Mouse (Mus musculus): ENCODE results near the gene Fads1.

Fads1 gene

GRCm38 (mm10) chr19:10210885-10211284 lies 28.2 kb downstream of the Fads1 start:
- DNase-seq (ENCODE audit: low read depth, low spot score), result no peak

GRCm38 (mm10) chr19:10213796-10214471 lies 31.2 kb downstream of the Fads1 start:
- DNase-seq (ENCODE audit: low read depth, low spot score), result no peak

- no peak for DNase-seq (ENCODE audit: low read depth, low spot score)
These were observed 33.4 kb downstream of the Fads1 start for GRCm38 (mm10) chr19:10216101-10216500.

GRCm38 (mm10) chr19:10219108-10219507 lies 36.4 kb downstream of the Fads1 start:
- DNase-seq (ENCODE audit: low read depth, low spot score), result peak; percentile 40

GRCm38 (mm10) chr19:10219593-10219992 lies 36.9 kb downstream of the Fads1 start:
- DNase-seq (ENCODE audit: low read depth, low spot score), result no peak

DNA sequence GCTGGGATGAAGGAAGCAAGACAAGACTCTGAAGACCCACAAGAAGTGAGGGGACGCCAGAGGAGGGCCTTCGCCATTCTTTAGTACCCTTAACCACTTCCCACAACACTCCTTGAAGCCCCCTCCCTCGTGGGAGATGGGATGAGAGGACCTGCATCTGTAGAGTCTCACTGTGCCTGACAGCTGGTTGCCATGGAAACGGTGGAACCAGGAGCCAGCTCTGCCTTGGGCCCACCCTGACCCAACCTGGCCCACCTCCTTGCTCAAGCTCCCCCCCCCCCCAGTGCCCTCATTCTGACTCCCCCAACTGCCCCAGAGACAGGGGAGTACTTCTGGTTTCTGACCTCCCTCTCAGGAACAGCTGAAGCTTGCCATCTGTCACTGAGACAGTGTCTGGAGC lies 38.9 kb downstream of the Fads1 start:
- DNase-seq (ENCODE audit: low read depth, low spot score), result no peak

DNA sequence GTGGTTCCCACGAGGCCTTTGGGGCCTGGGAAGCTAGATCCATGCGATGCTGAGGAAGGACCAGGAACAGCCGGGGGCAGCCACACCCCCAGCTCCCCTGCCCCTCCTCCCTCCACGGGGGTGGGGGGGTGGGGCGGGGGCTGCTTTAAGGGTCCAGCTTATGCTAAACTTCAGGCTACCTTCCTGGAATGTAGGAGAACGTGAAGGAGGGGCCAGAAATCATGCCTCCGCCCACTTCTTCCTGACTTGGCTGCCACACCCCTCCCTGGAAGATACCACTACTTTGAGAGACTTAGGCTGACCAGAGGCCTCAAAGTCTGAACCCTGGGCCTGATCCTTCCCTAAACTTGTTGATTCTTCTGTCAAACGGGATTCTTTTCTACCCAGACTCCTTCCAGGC lies 40.0 kb downstream of the Fads1 start:
- DNase-seq (ENCODE audit: low read depth, low spot score), result no peak

DNA sequence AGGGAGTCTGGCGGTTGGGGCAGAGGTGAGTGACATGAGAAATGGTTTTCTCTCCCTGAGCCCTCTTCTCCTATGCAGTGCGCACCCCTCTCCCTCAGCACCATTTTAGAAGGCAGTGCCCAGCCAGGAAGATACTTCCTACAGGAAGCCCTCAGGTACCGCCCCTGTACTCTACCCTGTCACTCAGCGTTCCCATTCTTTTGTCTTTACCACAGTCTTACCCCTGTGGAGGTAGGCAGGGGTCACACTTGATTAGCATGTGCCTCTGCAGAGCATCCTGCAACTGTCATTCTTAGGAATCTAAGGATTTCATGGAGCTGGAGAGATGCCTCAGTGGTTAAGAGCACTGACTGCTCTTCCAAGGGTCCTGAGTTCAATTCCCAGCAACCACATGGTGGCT lies 40.9 kb downstream of the Fads1 start:
- no peak for DNase-seq (ENCODE audit: low read depth, low spot score)

DNA sequence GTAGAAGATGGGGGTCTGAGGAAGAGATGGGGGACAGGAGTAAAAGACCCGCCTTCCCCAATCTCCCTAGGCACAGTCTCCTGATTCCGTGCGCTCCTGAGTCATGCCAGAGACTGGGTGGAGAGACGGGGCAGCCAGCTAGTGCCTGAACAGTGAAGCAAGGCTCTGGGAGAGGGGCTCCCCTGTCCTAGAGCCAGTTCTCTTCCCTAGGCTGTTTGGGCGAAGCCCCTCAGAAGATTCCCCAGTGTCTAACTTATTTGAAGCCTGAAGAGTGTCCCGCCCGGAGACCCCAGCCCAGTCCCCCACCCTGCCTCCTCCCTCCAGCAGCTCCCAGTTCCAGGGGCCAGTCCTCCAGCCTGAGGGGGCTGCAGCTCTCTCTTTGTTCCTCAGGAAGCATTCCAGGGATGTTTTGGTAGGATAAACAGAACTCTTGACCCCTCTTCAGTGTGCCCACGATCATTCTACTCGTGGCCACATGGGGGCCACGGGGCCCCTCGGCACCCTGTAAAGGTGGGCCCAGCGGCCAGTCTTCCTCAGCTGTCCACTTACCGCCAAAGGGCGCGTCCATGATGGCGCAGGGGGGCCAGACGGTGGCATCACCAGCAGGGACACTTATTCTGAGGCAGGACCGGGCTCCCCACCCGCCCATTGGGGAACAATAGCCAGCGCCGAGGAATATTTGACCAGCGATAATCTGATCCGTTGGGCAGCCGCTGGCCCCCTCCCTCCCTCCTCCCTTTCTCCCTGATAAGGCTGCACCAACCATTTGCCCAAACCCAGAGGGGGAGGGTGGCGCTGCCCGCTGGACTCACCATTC lies 42.2 kb downstream of the Fads1 start:
- DNase-seq (ENCODE audit: low read depth, low spot score), result no peak

DNA sequence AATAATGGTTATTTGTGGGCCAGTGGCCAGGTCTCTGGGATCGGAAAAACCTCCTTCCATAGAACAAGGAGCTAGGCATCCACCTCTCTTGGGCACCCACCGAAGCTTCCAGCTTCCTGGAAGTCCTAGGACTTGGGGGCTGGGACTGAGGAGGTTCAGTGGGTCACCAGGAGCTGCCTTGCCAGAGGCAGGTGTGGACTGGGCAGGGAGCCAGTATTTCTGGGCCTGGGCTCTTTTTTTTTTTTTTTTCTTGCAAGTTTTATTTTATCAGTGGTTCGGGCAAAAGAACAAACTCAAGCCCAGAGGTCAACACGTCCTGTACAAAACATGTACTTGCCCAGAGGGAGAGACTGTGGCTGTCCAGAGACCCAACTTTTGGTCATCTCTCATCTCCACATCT lies 43.1 kb downstream of the Fads1 start:
- no peak for DNase-seq (ENCODE audit: low read depth, low spot score)

DNA sequence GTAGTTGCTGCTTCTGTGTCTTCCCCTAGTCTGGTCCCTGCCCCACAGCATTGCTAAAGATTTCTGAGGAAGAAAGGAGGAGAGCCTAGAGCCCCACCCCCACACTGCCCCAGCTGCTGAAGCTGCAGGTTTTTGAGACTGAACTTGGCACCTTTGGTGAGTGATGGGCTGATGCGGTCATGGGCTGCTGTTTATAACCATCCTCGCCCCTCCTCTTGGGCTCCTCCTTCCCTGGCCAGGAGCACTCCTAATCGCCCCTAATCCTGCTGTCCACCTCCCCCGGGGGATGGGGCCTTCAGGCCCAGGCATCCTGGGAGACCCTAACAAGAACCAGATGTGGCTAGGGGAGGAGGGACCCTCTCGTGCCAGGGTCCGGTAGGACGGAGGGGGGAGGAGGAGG lies 48.3 kb downstream of the Fads1 start:
- no peak for DNase-seq (ENCODE audit: low read depth, low spot score)

DNA sequence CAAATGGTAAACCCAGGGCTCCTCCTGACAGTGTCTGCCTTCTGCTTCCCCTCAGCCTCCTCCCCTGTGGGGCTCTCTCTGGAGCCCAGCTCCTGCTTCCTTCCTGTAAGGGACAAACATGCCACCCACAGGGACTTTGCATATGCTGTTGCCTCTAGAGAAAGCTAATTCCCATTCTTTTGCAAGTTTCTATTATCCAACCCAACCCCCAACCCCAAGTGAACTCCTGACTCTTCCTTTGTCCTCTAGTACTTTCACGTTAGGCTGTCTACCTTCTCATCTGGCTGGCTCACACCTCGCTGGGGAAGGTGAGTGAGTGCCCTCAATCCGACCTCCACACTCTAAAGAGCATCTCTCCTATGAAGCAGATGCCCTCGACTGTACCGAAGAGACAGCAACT lies 49.2 kb downstream of the Fads1 start:
- no peak for DNase-seq (ENCODE audit: low read depth, low spot score)

DNA sequence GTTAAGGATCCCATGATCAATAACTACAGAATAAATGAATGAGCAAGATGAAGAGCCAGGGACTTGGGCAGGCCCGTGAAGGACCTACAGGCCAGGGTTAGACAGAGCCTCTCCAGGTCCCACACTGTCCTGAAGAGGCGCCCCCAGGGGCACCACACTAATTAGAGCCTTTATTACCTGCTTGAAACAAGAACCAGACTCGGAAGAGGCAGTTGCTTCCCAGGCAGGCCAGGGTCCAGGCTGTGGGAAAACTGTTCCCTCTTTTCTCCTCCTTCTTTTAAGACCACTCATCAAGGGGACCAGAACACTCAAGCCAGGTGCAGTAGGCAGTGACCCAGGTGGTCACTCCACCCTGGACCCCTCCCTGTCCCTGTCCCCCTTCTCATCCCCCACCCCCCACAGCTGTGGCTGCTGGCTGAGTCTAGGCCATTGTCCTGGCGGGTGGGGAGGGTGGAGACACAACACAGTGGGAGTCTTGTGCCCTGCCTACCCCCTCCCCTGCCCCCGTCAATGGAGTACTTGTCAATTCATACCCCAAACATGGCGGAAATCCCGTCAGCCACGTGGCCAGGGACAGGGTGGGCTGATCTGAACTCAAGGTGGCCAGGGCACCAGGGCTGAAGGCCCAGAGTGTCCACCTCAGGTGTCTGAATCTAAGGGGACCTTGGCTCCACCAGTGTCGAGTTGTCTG lies 49.8 kb downstream of the Fads1 start:
- DNase-seq (ENCODE audit: low read depth, low spot score), result no peak

- DNase-seq (ENCODE audit: low read depth, low spot score), result no peak
These were observed 53.3 kb downstream of the Fads1 start for GRCm38 (mm10) chr19:10235784-10236565.

DNA sequence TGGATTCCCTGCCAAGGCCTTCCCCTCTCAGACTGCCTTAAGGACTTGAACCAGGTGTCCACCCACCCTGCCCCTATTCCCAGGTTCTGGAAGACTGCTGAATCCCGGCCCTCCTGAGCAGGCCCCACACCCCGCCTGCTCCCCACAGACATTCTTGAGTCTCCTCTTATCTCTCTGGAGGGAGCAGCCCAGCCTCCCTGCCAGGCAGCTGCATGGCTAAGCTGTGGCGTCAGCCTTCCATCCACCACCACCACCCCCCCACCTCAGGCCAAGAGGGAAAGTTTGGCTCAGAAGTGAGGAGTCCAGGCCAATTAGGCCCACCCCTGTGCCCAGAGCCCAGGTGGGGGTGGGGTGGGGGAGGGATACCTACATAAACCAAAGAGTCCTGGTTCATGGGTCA lies 55.8 kb downstream of the Fads1 start:
- no peak for DNase-seq (ENCODE audit: low read depth, low spot score)

GRCm38 (mm10) chr19:10239419-10239818 lies 56.7 kb downstream of the Fads1 start:
- no peak for DNase-seq (ENCODE audit: low read depth, low spot score)

- DNase-seq (ENCODE audit: low read depth, low spot score), result no peak
These were observed 57.4 kb downstream of the Fads1 start for GRCm38 (mm10) chr19:10239975-10240653.

- DNase-seq (ENCODE audit: low read depth, low spot score), result peak; percentile 73
These were observed 58.1 kb downstream of the Fads1 start, which contains the start of gene Myrf for GRCm38 (mm10) chr19:10240654-10241305. TSS of gene Myrf (minus strand) at chr19:10240748.

GRCm38 (mm10) chr19:10242916-10243315 lies 60.2 kb downstream of the Fads1 start:
- DNase-seq (ENCODE audit: low read depth, low spot score), result no peak

GRCm38 (mm10) chr19:10244183-10244582 lies 61.5 kb downstream of the Fads1 start:
- no peak for DNase-seq (ENCODE audit: low read depth, low spot score)
